Mouse (Mus musculus) spleen, postnatal 14 days (tissue): Measurements from ENCODE around the gene Slc25a5.

Source experiments
- DNase-seq, 2 experiments: peaks; one replicate each; pipeline ENCODE4 v3.0.0; 2021 to 2022; ENCODE audit warnings: low spot score in 2 of 2

The Slc25a5 gene

GRCm38 (mm10) chrX:36799131-36799879, 3.9 kb downstream of the Slc25a5 start:
- DNase-seq = no peak

DNA sequence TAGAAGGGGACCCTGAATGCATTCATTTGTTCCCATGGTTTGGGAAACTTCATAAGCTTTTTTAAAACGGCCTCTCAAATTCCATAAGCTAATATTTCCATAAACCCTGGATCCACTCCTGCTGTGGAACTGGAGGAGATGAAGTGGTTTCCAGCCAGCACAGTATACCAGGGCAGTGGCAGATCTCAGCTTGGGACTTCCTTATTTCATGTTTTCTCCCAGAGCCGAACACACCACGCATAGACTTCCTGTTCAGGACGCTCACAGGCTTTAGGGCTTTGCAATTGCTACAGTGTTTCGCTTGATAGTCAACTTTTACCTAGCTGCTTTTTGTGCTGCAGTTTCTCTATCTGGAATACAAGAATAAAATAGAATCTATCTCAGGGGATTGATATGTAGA, 7.7 kb downstream of the Slc25a5 start:
- no peak for DNase-seq

GRCm38 (mm10) chrX:36804196-36804595, 8.7 kb downstream of the Slc25a5 start:
- DNase-seq = no peak

- no peak for DNase-seq
Observed at GRCm38 (mm10) chrX:36805466-36806235, 10.2 kb downstream of the Slc25a5 start.

- DNase-seq = peak; percentile 79 to 81
Observed at GRCm38 (mm10) chrX:36807360-36808317, 12.2 kb downstream of the Slc25a5 start.

DNA sequence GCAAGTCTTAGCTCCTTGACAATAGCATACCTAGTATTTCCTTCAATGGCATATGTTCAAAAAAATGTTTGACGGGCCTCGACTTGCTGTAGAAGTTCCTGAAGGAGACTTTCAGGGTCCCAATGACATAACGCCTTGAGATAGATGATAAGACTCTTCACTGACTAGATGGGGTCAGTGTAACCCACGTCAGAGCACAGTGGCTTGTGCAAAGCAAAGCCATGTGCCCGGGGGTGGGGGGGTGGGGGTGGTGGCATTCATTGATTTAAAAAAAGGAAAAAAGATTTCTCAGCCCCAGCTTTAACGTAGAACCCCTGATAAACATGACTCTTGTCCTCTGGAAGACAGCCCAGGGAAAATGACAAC, 12.8 kb downstream of the Slc25a5 start:
- no peak for DNase-seq

- DNase-seq = no peak
Observed at GRCm38 (mm10) chrX:36811377-36811776, 15.9 kb downstream of the Slc25a5 start.

GRCm38 (mm10) chrX:36814161-36814836, 18.8 kb downstream of the Slc25a5 start:
- DNase-seq = no peak

- no peak for DNase-seq
Observed at GRCm38 (mm10) chrX:36815022-36815421, 19.6 kb downstream of the Slc25a5 start.

DNA sequence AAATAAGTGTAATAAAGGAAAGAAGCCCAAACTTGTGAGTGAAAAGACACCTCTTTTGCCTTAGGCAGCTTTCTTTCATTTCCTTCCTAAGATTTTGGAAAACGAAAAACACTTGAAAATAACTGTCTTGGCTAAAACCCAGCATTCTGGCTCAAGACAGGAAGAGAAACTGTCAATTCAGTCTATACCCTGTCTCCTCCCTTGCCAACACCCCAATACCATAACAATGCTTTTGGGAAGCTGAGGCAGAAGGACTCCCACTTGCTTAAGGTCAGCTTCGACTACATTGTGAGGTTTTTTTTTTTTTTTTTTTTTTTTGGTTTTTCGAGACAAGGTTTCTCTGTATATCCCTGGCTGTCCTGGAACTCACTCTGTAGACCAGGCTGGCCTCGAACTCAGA, 20.0 kb downstream of the Slc25a5 start:
- DNase-seq = no peak

DNA sequence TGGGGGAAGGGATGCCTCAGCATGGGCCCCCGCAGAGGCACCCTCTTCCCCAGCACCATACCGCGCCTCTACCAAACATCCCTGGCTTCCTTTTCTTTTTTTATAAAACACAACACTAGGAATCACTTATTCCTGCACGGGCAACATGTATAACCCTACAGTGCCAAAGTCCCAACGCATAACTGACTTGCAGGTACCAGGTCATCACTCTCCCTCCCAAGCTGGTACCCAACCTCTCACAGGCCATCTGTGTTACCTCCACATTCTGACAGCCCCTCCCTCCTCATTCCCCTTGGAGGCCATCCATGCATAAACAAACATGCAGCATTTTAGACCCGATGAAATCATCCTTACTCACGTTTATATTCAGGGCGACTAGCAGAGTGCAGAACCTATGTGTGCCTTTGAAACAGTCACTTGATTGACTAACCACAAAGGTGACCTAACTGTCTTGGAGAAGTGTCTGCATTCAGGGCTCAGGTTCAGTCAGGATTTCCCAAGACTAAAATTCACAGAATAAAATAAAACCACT, 21.0 kb downstream of the Slc25a5 start:
- DNase-seq = no peak

- no peak for DNase-seq
Observed at GRCm38 (mm10) chrX:36816953-36817441, 21.5 kb downstream of the Slc25a5 start.

DNA sequence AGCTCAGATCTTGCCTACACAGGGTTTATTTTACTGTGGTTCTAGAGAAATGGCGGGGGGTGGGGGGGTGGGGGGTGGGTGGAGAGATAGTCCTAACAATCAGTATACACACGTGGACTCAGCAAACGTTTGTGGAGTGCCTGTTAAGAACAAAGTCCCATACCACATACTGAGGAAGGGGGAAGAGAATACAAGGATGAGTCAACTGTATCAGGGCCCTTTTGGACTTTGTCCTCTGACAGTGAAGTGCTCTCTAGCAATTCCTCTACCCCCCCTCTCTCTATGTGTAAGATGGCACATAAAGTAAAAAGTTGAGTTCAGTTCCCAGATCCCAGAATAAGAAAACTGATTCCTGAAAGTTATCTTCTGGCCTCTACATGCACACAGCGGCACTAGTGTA, 24.1 kb downstream of the Slc25a5 start:
- DNase-seq = no peak

DNA sequence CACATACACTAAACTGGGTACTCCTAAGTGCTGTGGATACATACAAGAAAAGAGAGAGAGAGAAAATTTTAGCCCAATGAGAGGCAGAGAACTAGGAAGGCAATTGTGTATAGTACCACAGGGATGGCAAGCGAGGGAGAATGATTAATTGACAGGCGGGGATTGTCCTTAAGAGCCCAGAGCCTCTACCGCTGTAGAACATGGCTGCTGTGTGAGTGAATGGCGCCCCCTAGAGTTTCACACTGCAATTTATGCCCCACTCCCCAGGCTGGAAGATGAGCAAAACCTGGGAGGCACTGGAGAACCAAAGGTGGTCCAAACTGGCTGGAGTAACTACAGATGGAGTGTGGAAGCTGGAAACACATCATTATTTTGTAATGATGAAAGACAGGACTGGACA, 24.8 kb downstream of the Slc25a5 start:
- DNase-seq = peak; percentile 11 to 28

DNA sequence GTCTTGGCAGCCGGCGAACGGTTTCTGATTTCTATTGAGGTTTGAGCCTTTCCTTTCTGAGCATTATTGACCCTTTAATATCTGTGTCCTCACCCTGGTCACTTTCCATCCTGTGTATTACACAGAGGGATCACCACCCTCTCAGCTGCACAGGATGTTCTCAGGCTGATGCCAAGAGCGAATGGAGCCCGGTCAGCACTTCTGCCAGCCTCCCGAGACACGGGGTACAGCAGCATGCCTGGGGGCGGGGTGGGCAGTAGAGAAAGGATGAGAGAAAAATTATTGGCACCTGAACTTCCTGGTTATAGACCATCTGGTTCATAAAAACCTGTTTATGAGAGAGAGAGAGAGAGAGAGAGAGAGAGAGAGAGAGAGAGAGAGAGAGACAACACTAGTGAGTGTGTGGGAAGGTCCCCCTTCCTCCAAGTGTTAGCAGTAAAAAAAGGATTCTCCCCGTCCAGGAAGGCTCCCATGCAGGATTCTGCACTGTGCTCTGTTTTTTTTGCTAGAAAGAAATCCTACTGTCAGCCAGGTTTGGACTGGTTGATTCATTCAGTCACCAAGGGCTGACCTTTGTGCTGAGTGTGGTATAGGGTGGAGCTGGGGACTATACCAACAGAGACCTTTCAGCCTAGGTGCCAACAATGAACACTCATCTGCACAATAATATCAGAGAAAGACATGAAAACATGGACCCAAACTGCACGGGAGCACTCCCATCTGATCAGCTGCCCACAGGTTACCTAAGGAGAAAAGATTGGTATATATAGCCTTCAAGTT, 28.7 kb downstream of the Slc25a5 start:
- DNase-seq = no peak

- DNase-seq = no peak
Observed at GRCm38 (mm10) chrX:36825032-36825431, 29.6 kb downstream of the Slc25a5 start.

- DNase-seq = no peak
Observed at GRCm38 (mm10) chrX:36826873-36827272, 31.4 kb downstream of the Slc25a5 start.

GRCm38 (mm10) chrX:36830271-36830670, 34.8 kb downstream of the Slc25a5 start:
- no peak for DNase-seq

- DNase-seq = no peak
Observed at GRCm38 (mm10) chrX:36831632-36832031, 36.2 kb downstream of the Slc25a5 start.

GRCm38 (mm10) chrX:36833397-36834084, 38.1 kb downstream of the Slc25a5 start:
- peak; percentile 36 to 68 for DNase-seq
